Mouse (Mus musculus) lung, postnatal 0 days (tissue): Measurements from ENCODE around the gene Max.

Source experiments
- CTCF ChIP-seq: IDR thresholded peaks from 2 replicates; pipeline ENCODE4 v1.5.1; 2016; ENCODE audit warnings: antibody characterized with exemption, mild to moderate bottlenecking
- EP300 ChIP-seq: IDR thresholded peaks from 2 replicates; pipeline ENCODE4 v1.6.1; 2016; ENCODE audit warnings: antibody characterized with exemption, mild to moderate bottlenecking, control low read depth

DNA sequence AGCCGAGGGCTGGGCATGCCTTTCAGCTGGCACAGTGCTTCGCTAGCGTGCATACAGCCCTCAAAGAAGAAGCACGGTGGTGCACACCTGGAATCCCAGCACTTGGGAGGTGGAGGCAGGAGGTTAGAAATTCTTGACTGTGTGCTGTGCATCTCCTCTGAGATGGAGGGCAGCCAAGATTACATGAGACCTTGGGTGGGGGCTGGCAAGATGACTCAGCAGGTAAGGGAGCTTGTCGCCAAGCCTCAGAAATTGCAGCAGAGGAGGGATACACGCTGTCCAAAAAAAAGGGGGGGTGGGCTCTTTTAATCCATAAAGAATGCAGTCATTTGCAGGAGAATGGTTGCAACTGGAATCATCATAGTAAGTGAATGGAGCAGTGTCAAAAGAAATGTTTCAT, 43.9 kb downstream of the Max start:
- TF ChIP-seq CTCF (no peak), EP300 (no peak)
